Mouse (Mus musculus) Patski (cell line): ENCODE results near the gene Theg. TPM values are rescaled to one million over a fixed set of nuclear protein-coding genes. Genes with fewer than 3 reads are reported as not detected.

ENCODE experiments used
- ATAC-seq: fragments of 100-300 bp; one replicate; pipeline ENCODE4 v1.8.0; 2021
- CTCF ChIA-PET: fragments of 350-600 bp; sonication (Branson Sonifier 250); formaldehyde crosslinking; loops from one replicate; lab custom pipeline; 2022; ENCODE audit warnings: inconsistent platforms; lab: Charles Lee
- POLR2A ChIA-PET: fragments of 350-600 bp; sonication (Branson Sonifier 250); formaldehyde crosslinking; loops from one replicate; lab custom pipeline; 2022; ENCODE audit warnings: antibody characterized with exemption, inconsistent platforms; lab: Charles Lee
- DNase-seq: peaks from one replicate; pipeline ENCODE4 v3.0.0-alpha.2; 2011; ENCODE audit warnings: low read depth, low spot score
- H3K27me3 ChIP-seq: fragments of 371-371 bp; one replicate; pipeline ENCODE4 v1.5.1; 2021
- CTCF ChIP-seq: fragments of 100-300 bp; IDR thresholded peaks from one replicate; pipeline ENCODE4 v1.5.1; 2021
- in situ Hi-C: fragments of 300-500 bp; cut with MboI; formaldehyde crosslinking; loops from 3 replicates; pipeline ENCODE4 v1.11.1; 2018; ENCODE audit warnings: low pct_unique_long_range_greater_than_20kb, mixed read lengths
- polyA plus RNA-seq: library from polyadenylated mRNA; unstranded; gene quantifications from one replicate; pipeline ENCODE4 v1.2.3, GENCODE M21; 2021

The Theg gene
- polyA plus RNA-seq, 1 experiment from 2014 or later: not detected

DNA sequence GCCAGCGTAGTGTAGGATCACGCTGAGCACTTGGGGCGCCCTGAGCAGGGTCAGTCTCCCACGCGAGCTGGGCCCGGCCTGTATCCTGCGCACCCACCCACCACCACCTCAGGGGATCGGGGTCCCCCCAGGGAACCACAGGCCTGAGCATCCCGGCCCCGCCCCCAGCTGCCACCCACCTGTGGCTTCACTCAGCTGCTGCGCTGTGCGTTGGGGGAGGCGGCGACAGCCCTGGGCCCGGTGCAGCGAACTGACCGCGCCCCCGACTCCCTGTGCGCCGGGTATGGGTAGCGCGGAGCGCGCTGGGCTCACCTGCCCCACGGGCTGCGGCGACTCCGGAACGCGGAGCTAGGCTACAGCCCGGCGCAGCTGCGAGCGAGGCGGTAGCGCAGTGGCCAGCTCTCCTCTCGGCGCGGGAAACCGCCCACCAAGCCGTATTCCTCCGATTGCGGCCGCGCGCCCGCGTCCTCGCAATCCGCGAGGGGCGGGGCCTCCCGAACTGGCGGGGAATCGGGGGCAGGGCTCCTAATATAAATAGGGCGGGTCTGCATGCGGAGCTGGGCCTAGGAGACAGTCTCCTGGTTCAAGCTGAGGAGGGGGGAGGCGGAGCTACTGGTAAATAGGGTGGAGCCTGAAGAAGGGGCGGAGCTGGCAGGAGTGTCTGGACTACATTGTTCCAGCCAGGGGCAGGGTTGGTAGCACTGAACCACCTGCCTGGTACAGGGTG, 26.6 kb upstream of the Theg start, which contains the start of gene C2cd4c:
Gene C2cd4c, minus strand, starts transcription at position 448 of the 727 bp plus-strand sequence.
- DNase-seq (no peak), ATAC-seq (no peak)
- in situ Hi-C loops: no loop called here
- no peak for TF ChIP-seq CTCF
- peaks cover 38% of the 10 kb centered on the region for H3K27me3 ChIP-seq
- ChIA-PET POLR2A (interaction anchor here (1.1 kb wide), 1 partner anchor 64 kb away, joined by 5 read pairs; no protein-coding TSS in a partner anchor), CTCF (no interaction called here)

DNA sequence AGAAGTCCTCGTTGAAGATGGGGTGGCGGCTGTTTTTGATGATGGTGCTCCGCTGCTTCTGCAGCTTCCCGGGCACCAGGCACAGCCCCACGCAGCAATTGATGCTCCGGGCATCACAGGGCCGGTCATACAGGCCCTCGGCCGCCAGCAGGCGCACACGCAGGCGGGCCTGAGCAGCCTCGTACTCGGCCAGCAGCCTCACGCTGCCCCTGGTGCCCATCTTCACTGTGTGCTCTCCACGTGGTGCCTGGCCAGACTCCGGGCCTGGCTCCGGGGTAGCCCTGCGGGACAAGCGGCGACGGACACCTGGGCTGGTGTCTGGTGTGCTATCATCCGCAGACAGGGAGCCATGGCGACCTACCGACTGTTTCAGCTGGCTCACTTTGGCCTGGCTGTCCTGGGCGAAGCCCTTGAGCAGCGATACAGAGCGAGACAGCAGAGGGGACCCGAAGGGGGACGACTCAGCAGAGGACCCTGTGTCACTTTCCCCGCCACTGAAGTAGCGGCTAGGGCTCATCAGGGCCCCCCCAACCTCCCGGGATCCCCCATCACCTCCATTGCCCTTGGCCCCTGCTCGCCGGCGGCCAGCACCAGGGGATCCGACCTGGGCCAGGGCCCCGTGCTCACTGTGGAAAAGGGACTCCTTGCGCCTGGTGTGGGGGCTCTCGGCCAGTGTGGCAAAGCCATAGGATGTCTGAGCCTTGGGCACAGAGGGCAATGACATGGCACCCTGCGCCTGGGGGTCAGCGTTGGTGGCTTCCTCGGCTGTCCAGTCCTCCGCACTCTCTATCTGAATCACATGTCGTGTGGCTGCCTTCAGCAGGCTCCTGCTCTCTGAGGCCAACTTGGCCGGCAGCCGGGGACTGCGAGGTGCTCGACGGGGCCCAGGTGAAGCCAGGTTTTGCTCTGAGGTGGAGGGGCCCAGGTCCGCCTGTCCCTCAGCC, 25.3 kb upstream of the Theg start:
- no peak for ATAC-seq

DNA sequence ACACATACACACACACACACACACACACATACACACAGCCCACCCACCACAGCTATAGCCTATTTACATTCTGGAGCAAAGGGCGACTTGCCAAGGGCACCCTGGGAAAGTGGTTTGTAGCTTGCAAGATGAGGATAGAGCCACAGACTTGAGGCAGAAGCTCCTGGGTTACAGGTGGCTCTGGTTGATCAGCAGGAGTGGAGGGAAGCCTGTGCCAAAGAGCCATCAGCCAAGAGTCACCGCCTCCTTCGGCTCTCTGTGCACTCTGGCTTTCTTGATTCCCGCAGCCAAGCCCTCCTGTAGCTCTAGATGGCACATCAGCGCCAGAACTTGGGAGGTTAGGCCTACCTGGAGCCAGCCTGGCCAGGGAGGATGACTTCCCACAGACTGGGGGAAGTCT, 24.2 kb upstream of the Theg start:
- peaks cover 38% of the 10 kb centered on the region for H3K27me3 ChIP-seq
- ChIA-PET CTCF (interaction anchor here (0.8 kb wide), 1 partner anchor 16 kb away, joined by 3 read pairs; no protein-coding TSS in a partner anchor), POLR2A (interaction anchor here (0.6 kb wide), 1 partner anchor 1818 kb away, joined by 4 read pairs; no protein-coding TSS in a partner anchor)
- no peak for DNase-seq
- in situ Hi-C loops: no loop called here
- no peak for ATAC-seq
- TF ChIP-seq CTCF: no peak

More for the DNA sequence above, 25.3 kb upstream of the Theg start:
- peaks cover 38% of the 10 kb centered on the region for H3K27me3 ChIP-seq
- CTCF ChIA-PET: no interaction called here
- no peak for TF ChIP-seq CTCF
- in situ Hi-C loops: no loop called here
- POLR2A ChIA-PET: no interaction called here
- DNase-seq: no peak

DNA sequence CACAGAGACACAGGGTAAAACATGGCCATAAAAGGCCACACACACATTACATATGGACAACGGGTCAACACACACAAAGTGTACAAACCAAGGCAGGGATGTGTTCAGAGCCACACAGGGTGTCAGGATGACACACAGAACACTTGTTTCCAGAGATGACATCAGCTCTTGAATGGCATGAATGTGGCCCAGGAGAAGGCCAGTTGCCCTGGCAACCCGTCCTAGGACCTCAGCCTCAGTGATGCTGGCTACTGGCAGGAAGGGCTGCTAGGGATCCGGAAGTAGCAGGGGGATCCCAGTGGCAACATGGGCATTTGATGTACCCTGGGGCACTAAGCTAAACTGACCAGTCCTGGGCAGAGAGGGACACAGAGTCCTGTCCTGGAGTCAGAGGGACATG, 22.1 kb upstream of the Theg start:
- CTCF ChIA-PET: interaction anchor here (1.2 kb wide), 1 partner anchor 12 kb away, joined by 3 read pairs; no protein-coding TSS in a partner anchor
- ATAC-seq (no peak), DNase-seq (no peak)
- no peak for TF ChIP-seq CTCF
- POLR2A ChIA-PET: no interaction called here
- in situ Hi-C loops: no loop called here
- peaks cover 44% of the 10 kb centered on the region for H3K27me3 ChIP-seq

- ChIA-PET POLR2A (no interaction called here), CTCF (no interaction called here)
- no peak for ATAC-seq
- in situ Hi-C loops: no loop called here
- no peak for DNase-seq
- H3K27me3 ChIP-seq: peaks cover 39% of the 10 kb centered on the region
- TF ChIP-seq CTCF: no peak
Measured at GRCm38 (mm10) chr10:79607892-79608291, 20.8 kb upstream of the Theg start.

DNA sequence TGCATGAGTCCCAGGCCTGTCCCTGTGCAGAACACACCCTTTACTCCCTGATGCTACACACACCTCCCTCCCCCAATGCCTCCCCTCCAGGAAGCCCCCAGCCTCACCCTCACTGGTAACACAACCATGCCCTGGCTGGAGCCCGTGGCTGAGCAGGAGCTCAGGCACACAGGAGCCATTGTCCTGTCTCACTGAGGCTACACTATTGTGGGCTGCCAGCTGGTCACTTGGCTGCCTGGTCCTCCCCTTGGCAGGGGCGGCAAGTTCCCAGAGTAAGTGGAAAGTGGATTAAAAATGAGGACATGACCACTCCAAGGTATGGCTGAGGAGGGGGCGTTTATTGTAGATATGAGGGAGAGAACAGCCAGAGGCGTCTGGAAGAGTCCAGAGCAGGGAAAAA, 19.4 kb upstream of the Theg start:
- ChIA-PET POLR2A (no interaction called here), CTCF (no interaction called here)
- no peak for TF ChIP-seq CTCF
- ATAC-seq: no peak
- peaks cover 32% of the 10 kb centered on the region for H3K27me3 ChIP-seq
- in situ Hi-C loops: no loop called here
- DNase-seq: no peak

DNA sequence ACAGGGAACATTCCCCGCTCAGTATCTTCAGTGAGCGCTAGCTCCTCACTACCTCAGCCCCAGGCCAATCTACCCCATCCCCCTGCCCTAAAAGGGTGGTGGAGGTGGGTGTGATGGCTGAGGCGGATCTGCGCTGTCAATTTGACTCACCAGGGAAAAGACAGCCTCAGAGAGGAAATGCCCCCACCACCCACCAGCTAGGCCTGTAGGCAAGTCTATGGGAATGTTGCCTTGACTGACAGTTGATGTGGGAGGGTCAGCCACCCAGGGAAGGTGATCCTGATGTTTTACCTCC, 10.8 kb upstream of the Theg start:
- DNase-seq: no peak
- no peak for ATAC-seq
- POLR2A ChIA-PET: no interaction called here
- no peak for TF ChIP-seq CTCF
- peaks cover 37% of the 10 kb centered on the region for H3K27me3 ChIP-seq
- in situ Hi-C loops: no loop called here
- CTCF ChIA-PET: no interaction called here

GRCm38 (mm10) chr10:79597051-79597935, 10.2 kb upstream of the Theg start:
- no peak for TF ChIP-seq CTCF
- no peak for DNase-seq
- ChIA-PET CTCF (interaction anchor here (0.9 to 2.7 kb wide), 2 partner anchors 12 to 53 kb away, joined by 3 to 27 read pairs; no protein-coding TSS in a partner anchor), POLR2A (no interaction called here)
- peaks cover 38% of the 10 kb centered on the region for H3K27me3 ChIP-seq
- ATAC-seq: no peak
- in situ Hi-C loops: no loop called here

DNA sequence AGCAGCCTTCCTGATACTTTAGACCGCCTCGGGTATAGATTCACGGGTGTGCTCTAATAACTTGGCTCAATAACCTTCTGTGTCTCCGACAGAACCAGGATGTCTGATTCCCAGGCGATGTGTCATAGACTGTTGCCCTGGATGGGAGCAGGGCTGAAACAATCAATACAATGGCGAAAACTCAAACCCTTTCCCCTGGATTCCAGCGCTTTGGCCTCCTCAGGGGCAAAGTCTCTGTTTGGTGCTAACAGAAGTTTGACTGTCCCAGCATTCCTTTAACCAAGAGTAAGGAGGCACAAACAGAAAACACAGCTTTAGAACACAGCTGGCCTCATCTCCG, 8.4 kb upstream of the Theg start:
- POLR2A ChIA-PET: interaction anchor here (1.2 kb wide), 1 partner anchor 11 kb away, joined by 3 read pairs; no protein-coding TSS in a partner anchor
- no peak for ATAC-seq
- in situ Hi-C loops: no loop called here

More for the DNA sequence above, 8.4 kb upstream of the Theg start:
- no peak for TF ChIP-seq CTCF
- H3K27me3 ChIP-seq: peaks cover 47% of the 10 kb centered on the region
- DNase-seq: no peak
- CTCF ChIA-PET: interaction anchor here (0.7 to 2.7 kb wide), 9 partner anchors 15 to 72 kb away, joined by 3 to 27 read pairs (median 4); partner anchors contain the start of genes Madcam1 and Odf3l2
